Mouse (Mus musculus) midbrain, embryonic 14.5 days (tissue): ENCODE measurements at regions not wholly inside any gene's neighbourhood (a gene's known extent, or its start where the extent isn't known, plus 50 kb on each side); places are given as distances from the start of the nearest gene placed in this dataset.

Experiments
- ATAC-seq: fragments of 200-750 bp; cut with Nextera tagmentation; 2 replicates; pipeline ENCODE4 v1.8.0; 2017; ENCODE audit warnings: moderate number of reproducible peaks, moderate library complexity; ENCODE audit not compliant: low FRiP score, low TSS enrichment
- DNase-seq: peaks from one replicate; pipeline ENCODE4 v3.0.0-alpha.2; 2015
- H3K27ac ChIP-seq: fragments of 300-500 bp; sonication (generic); replicated peaks from 2 replicates; pipeline ENCODE4 v1.5.1; 2014; ENCODE audit warnings: mild to moderate bottlenecking, low read depth, low read length, moderate library complexity
- H3K27me3 ChIP-seq: fragments of 300-500 bp; sonication (generic); 2 replicates; pipeline ENCODE4 v1.6.1; 2014; ENCODE audit warnings: low read length, control low read depth, mixed read lengths; ENCODE audit not compliant: control insufficient read depth, insufficient read depth
- H3K36me3 ChIP-seq: fragments of 300-500 bp; sonication (generic); 2 replicates; pipeline ENCODE4 v1.6.1; 2014; ENCODE audit warnings: low read length, control low read depth; ENCODE audit not compliant: control insufficient read depth, insufficient read depth
- H3K4me1 ChIP-seq: fragments of 300-500 bp; sonication (generic); 2 replicates; pipeline ENCODE4 v1.6.1; 2014; ENCODE audit warnings: mild to moderate bottlenecking, antibody characterized with exemption, low read length, control low read depth; ENCODE audit not compliant: control insufficient read depth, insufficient read depth
- H3K4me2 ChIP-seq: fragments of 300-500 bp; sonication (generic); 2 replicates; pipeline ENCODE4 v1.6.1; 2014; ENCODE audit warnings: mild to moderate bottlenecking, low read length, moderate library complexity
- H3K4me3 ChIP-seq: fragments of 300-500 bp; sonication (generic); replicated peaks from 2 replicates; pipeline ENCODE4 v1.5.1; 2014; ENCODE audit warnings: low read depth, low read length
- H3K9ac ChIP-seq: fragments of 300-500 bp; sonication (generic); replicated peaks from 2 replicates; pipeline ENCODE4 v1.6.1; 2014; ENCODE audit warnings: mild to moderate bottlenecking, low read length, moderate library complexity
- H3K9me3 ChIP-seq: fragments of 300-500 bp; sonication (generic); 2 replicates; pipeline ENCODE4 v1.6.1; 2016; ENCODE audit warnings: low read length, control low read depth, mixed read lengths; ENCODE audit not compliant: control insufficient read depth
- WGBS: fragments of 180-500 bp; shearing (Covaris S2); extraction: QIAGEN DNeasy Blood & Tissue Kit; methylation state at CpG from one replicate; pipeline ENCODE4 v1.1.7; 2014; 5-methylcytosine and 5-hydroxymethylcytosine counted together

DNA sequence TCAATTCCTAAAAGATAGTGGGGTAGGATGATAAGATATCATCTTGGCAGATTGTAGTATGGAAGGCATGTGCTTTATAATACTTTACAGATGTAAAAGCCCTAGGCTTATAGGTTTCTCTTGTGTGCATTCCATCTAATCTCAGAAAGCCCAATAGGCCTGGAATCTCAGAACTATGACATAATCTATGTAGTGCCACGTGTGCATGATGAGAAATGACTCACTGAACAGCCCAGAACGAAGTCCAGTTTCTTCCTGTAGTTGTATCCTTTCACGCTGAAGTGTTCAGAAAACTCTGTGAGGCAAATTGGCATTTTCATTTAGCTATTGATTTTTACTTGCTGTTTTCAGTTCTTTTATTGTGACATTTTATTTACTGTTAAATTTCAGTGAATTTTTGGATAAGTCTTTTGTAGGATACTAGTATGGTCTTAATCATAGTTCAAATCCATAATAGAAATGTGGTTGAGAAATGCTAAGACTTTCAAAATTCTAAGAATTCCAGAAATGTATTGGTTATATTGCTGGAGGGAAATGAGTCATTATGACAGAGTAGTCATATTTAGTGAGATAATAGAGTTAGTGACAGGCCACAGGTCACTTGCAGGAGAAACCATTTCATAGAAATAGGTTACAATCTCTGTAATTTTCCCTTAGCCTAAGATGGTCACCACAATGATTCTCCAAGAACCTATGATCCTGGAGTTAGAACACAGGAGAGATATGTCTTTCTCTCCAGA lies 1229.3 kb upstream of the Slc10a2 start:
- DNase-seq (no peak), ATAC-seq (no peak)
- Histone ChIP-seq H3K27ac (no peak overlapping the region), H3K4me3 (no peak overlapping the region), H3K4me1 (no peaks in the 10 kb centered on the region), H3K9me3 (no peaks in the 10 kb centered on the region), H3K36me3 (no peaks in the 10 kb centered on the region), H3K9ac (no peak overlapping the region), H3K4me2 (no peak overlapping the region), H3K27me3 (no peaks in the 10 kb centered on the region)
- WGBS, result 85% methylated on average over 3 of the region's 3 CpGs

DNA sequence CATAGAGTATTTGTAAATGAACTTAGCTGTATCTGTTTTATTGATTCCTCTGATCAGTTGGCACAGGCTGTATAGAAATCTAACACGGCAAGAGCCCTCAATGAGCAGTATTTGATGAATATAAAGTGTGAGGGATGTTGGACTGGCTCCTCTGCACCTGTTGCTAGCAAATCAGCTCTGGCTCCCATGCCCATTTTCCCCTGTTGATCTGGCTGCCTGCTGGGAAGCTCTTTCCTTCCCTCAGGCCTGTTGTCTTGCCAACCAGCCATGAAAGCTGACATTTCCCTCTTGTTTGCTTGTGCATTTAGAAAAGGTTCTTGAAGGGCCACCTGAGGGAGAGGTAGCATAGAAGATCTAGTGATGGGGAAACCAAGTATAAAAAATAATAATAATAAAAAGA lies 1216.2 kb upstream of the Slc10a2 start:
- Histone ChIP-seq H3K4me3 (no peak overlapping the region), H3K27ac (no peak overlapping the region), H3K4me1 (0 out of 2 replicates have a peak, but pooled peaks cover 3% of the 10 kb centered on the region), H3K27me3 (no peaks in the 10 kb centered on the region), H3K9me3 (no peaks in the 10 kb centered on the region), H3K36me3 (no peaks in the 10 kb centered on the region), H3K4me2 (no peak overlapping the region), H3K9ac (no peak overlapping the region)
- no peak for DNase-seq
- 59% methylated on average over 1 of the region's 1 CpGs for WGBS
- ATAC-seq, result no peak

GRCm38 (mm10) chr8:6315162-6315845 lies 1210.2 kb upstream of the Slc10a2 start:
- 85% methylated on average over 4 of the region's 4 CpGs for WGBS
- no peak for ATAC-seq
- no peaks in the 10 kb centered on the region for H3K9me3 ChIP-seq
- H3K27ac ChIP-seq, result no peak overlapping the region
- no peak overlapping the region for H3K9ac ChIP-seq
- no peak overlapping the region for H3K4me3 ChIP-seq
- no peak for DNase-seq
- H3K27me3 ChIP-seq, result no peaks in the 10 kb centered on the region
- H3K4me1 ChIP-seq, result no peaks in the 10 kb centered on the region
- no peak overlapping the region for H3K4me2 ChIP-seq
- H3K36me3 ChIP-seq, result no peaks in the 10 kb centered on the region

GRCm38 (mm10) chr8:6288889-6289288 lies 1183.7 kb upstream of the Slc10a2 start:
- Histone ChIP-seq H3K4me3 (no peak overlapping the region), H3K36me3 (no peaks in the 10 kb centered on the region), H3K9ac (no peak overlapping the region), H3K4me1 (no peaks in the 10 kb centered on the region), H3K4me2 (no peak overlapping the region), H3K9me3 (no peaks in the 10 kb centered on the region), H3K27me3 (no peaks in the 10 kb centered on the region), H3K27ac (no peak overlapping the region)
- 12% methylated on average over 3 of the region's 3 CpGs for WGBS
- DNase-seq (peak; percentile 63), ATAC-seq (peak; percentile 37; the same call in 1 of the 2 replicates)

DNA sequence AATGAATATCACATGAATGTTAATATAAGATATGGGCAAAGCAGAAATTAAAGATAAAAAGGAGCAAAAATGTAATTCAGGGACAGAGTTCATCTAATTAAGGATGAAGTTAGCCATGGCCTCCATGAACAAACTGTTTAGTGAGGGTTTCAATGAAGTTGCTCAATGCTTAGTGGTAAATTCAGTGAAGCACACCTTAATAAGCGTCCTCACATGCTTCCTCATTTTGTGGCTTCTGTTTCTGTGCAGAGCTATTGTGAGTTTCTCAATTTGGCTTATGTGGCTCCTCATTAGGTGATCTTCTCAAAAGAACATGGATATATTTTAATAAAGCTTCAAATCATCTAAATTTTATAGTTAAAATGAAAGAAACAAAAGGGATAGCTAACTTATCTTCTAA lies 1174.8 kb upstream of the Slc10a2 start:
- H3K27me3 ChIP-seq, result no peaks in the 10 kb centered on the region
- no peak overlapping the region for H3K27ac ChIP-seq
- ATAC-seq, result no peak
- H3K4me1 ChIP-seq, result no peaks in the 10 kb centered on the region
- DNase-seq, result no peak
- H3K9ac ChIP-seq, result no peak overlapping the region
- H3K4me3 ChIP-seq, result no peak overlapping the region
- H3K36me3 ChIP-seq, result no peaks in the 10 kb centered on the region
- H3K4me2 ChIP-seq, result no peak overlapping the region
- no peaks in the 10 kb centered on the region for H3K9me3 ChIP-seq
- 93% methylated on average over 1 of the region's 1 CpGs for WGBS
